Mouse (Mus musculus): ENCODE results near the gene Wasl. TPM values are rescaled to one million over a fixed set of nuclear protein-coding genes. Genes with fewer than 3 reads are reported as not detected.
A peak's percentile ranks its signal among the peaks of the same experiment; 100 is the strongest.

The Wasl gene
- polyA plus RNA-seq, 1 experiment from 2014 or later = 59.8 TPM

DNA sequence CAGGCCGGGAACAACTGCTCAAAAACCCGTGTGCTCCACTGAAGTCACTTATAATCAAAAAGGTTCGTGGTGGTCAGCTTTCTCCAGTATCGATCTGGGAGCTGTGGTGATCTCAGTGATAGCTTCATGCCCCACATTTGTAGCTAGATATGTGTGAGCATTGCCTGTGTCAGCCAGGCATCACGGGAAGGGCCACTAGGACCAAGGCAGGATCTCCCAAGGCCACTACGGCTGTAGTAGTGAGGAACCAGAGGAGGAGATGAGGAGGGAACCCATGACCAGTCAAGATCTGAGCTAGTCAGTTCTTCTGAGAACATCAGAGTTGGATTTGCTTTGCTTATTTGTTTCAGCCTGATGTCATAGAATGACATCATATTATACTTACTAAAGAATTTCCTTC, 65.6 kb downstream of the Wasl start:
- H3K4me2 ChIP-seq (replicated peaks; ENCODE audit: low read depth, low read length) = no peak overlapping the region
- no peak overlapping the region for H3K27ac ChIP-seq (ENCODE audit: low read length)
- no peaks in the 10 kb centered on the region for H3K27me3 ChIP-seq (ENCODE audit: control insufficient read depth, insufficient read depth, low read length)
- H3K9me3 ChIP-seq (ENCODE audit: control insufficient read depth, low read depth, low read length) = no peaks in the 10 kb centered on the region
- H3K36me3 ChIP-seq (ENCODE audit: control insufficient read depth, insufficient read depth, low read length) = no peaks in the 10 kb centered on the region
- no peak overlapping the region for H3K4me3 ChIP-seq (ENCODE audit: low read depth, low read length)
- ATAC-seq (ENCODE audit: insufficient number of reproducible peaks, insufficient read depth, low FRiP score, low read depth) = no peak
- H3K9ac ChIP-seq (replicated peaks; ENCODE audit: low read depth, low read length) = no peak overlapping the region
- no peaks in the 10 kb centered on the region for H3K4me1 ChIP-seq (ENCODE audit: control insufficient read depth, insufficient read depth, low read length)
- WGBS = 91% methylated on average over 6 of the region's 6 CpGs

DNA sequence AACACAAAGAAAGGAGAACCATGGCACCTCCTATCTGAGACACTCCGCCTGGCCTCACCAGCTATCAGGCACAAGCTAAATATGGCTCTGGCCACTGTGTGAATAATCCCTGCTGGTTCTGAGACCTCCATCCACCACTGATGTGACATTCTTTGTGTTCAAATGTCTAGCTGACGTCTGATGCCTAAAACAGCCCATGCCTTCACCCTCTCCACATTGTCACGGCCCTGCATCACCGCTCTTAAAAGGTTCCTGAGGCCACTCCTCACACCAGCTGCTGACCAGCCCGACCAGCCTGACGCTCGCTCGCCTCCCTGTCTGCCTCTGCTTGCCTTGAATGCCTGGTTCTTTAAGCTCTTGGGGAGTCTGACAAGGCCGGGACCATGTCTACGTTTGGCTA, 67.3 kb downstream of the Wasl start, which contains the start of gene Lmod2:
Lmod2 (plus strand) TSS at position 263 of the 400 bp plus-strand sequence.
- no peak within 1 kb of the TSS for H3K27ac ChIP-seq (ENCODE audit: low read length)
- H3K27me3 ChIP-seq (ENCODE audit: control insufficient read depth, insufficient read depth, low read length) = no peaks in the 10 kb centered on the region
- no peak for ATAC-seq (ENCODE audit: insufficient number of reproducible peaks, insufficient read depth, low FRiP score, low read depth)
- no peaks in the 10 kb centered on the region for H3K9me3 ChIP-seq (ENCODE audit: control insufficient read depth, low read depth, low read length)
- H3K9ac ChIP-seq (replicated peaks; ENCODE audit: low read depth, low read length) = no peak within 1 kb of the TSS
- H3K4me1 ChIP-seq (ENCODE audit: control insufficient read depth, insufficient read depth, low read length) = no peaks in the 10 kb centered on the region
- H3K4me3 ChIP-seq (ENCODE audit: low read depth, low read length) = no peak within 1 kb of the TSS
- 73% methylated on average over 10 of the region's 10 CpGs for WGBS
- H3K36me3 ChIP-seq (ENCODE audit: control insufficient read depth, insufficient read depth, low read length) = no peaks in the 10 kb centered on the region
- H3K4me2 ChIP-seq (replicated peaks; ENCODE audit: low read depth, low read length) = no peak within 1 kb of the TSS

DNA sequence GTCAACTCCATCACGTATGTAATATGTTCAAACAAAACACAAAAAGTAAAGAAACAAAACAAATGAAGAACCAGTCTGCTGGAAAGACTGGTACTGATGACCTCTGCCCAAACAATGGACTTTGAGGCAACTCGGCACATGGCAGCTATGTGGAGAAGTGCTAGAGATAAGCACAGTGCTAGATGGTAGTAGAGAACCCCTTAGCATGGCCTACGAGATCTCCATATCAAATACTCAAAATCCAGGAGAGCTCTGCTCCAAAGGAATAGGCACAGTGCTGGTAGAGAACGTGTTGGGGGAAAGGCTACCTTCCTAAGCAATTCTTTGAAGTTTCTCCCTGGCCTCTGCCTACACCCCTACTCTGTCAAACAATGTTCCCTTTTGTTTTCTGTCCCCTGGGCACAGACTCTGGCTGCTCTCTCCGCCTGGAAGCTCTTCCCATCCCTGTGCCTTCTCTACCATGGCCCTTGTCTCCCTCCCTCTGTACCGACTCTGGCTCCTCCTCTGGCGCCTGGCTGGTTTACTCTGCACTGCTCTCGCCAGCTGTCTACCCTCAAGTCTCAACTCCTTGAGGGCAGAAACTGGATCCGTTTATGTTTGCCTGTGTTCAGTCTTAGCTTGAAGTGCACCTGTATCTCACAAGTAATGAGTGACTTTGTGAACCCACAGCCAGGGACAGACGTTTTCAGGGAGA, 73.1 kb downstream of the Wasl start:
- H3K27ac ChIP-seq (ENCODE audit: low read length) = no peak overlapping the region
- H3K9ac ChIP-seq (replicated peaks; ENCODE audit: low read depth, low read length) = no peak overlapping the region
- peak; percentile 23; the same call in 1 of the 2 replicates for ATAC-seq (ENCODE audit: insufficient number of reproducible peaks, insufficient read depth, low FRiP score, low read depth)
- no peaks in the 10 kb centered on the region for H3K27me3 ChIP-seq (ENCODE audit: control insufficient read depth, insufficient read depth, low read length)
- no peaks in the 10 kb centered on the region for H3K4me1 ChIP-seq (ENCODE audit: control insufficient read depth, insufficient read depth, low read length)
- H3K9me3 ChIP-seq (ENCODE audit: control insufficient read depth, low read depth, low read length) = no peaks in the 10 kb centered on the region
- H3K36me3 ChIP-seq (ENCODE audit: control insufficient read depth, insufficient read depth, low read length) = no peaks in the 10 kb centered on the region
- H3K4me3 ChIP-seq (ENCODE audit: low read depth, low read length) = no peak overlapping the region
- WGBS = 37% methylated on average over 10 of the region's 10 CpGs
- no peak overlapping the region for H3K4me2 ChIP-seq (replicated peaks; ENCODE audit: low read depth, low read length)

DNA sequence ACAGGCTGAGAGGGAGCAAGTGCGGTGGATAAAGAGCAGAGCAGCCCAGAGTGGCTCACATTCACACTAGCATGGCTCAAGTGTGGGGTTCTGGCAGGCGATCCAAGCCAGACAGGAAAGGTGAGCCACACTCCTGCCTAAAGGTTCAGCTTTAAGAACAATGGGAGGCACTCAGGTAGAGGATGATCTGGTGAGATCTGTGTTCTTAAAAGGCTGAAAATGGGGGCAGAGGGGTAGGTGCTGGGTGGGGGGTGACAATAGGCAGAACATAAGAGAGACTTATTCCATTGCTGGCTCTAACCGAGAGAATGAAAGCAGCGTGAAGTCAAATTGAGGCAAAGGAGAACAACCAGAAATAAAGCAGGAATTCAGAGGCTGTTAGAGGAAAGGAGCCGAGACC, 74.5 kb downstream of the Wasl start:
- WGBS = 81% methylated on average over 5 of the region's 5 CpGs
- Histone ChIP-seq H3K36me3 (ENCODE audit: control insufficient read depth, insufficient read depth, low read length) (no peaks in the 10 kb centered on the region), H3K4me1 (ENCODE audit: control insufficient read depth, insufficient read depth, low read length) (0 out of 2 replicates have a peak, but pooled peaks cover 5% of the 10 kb centered on the region), H3K27me3 (ENCODE audit: control insufficient read depth, insufficient read depth, low read length) (no peaks in the 10 kb centered on the region), H3K4me2 (replicated peaks; ENCODE audit: low read depth, low read length) (no peak overlapping the region), H3K27ac (ENCODE audit: low read length) (no peak overlapping the region), H3K9ac (replicated peaks; ENCODE audit: low read depth, low read length) (no peak overlapping the region), H3K9me3 (ENCODE audit: control insufficient read depth, low read depth, low read length) (no peaks in the 10 kb centered on the region), H3K4me3 (ENCODE audit: low read depth, low read length) (no peak overlapping the region)
- ATAC-seq (ENCODE audit: insufficient number of reproducible peaks, insufficient read depth, low FRiP score, low read depth) = no peak

DNA sequence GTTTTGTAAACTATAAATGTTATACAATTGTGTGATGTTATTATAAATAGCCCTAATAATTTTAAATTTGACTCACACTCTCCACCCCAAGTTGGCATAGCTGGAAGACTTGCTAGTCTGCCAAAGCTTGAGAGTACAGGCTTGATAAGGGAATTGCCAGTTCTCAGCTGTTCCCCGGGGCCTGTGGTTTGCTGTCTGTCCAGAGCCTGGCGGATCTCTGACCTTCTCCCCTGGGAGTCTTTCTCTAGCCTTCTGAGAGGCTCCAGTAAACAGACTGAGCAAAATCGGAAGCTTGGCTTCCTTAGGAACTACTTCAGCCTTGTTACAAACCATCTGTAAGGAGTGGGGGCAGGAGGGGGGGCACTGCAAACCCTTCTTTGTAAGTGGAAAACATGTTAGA, 77.9 kb downstream of the Wasl start:
- Histone ChIP-seq H3K9ac (replicated peaks; ENCODE audit: low read depth, low read length) (no peak overlapping the region), H3K27ac (ENCODE audit: low read length) (no peak overlapping the region), H3K4me3 (ENCODE audit: low read depth, low read length) (no peak overlapping the region), H3K9me3 (ENCODE audit: control insufficient read depth, low read depth, low read length) (no peaks in the 10 kb centered on the region), H3K4me1 (ENCODE audit: control insufficient read depth, insufficient read depth, low read length) (0 out of 2 replicates have a peak, but pooled peaks cover 5% of the 10 kb centered on the region), H3K36me3 (ENCODE audit: control insufficient read depth, insufficient read depth, low read length) (no peaks in the 10 kb centered on the region), H3K27me3 (ENCODE audit: control insufficient read depth, insufficient read depth, low read length) (no peaks in the 10 kb centered on the region), H3K4me2 (replicated peaks; ENCODE audit: low read depth, low read length) (no peak overlapping the region)
- no peak for ATAC-seq (ENCODE audit: insufficient number of reproducible peaks, insufficient read depth, low FRiP score, low read depth)
- 14% methylated on average over 3 of the region's 3 CpGs for WGBS

DNA sequence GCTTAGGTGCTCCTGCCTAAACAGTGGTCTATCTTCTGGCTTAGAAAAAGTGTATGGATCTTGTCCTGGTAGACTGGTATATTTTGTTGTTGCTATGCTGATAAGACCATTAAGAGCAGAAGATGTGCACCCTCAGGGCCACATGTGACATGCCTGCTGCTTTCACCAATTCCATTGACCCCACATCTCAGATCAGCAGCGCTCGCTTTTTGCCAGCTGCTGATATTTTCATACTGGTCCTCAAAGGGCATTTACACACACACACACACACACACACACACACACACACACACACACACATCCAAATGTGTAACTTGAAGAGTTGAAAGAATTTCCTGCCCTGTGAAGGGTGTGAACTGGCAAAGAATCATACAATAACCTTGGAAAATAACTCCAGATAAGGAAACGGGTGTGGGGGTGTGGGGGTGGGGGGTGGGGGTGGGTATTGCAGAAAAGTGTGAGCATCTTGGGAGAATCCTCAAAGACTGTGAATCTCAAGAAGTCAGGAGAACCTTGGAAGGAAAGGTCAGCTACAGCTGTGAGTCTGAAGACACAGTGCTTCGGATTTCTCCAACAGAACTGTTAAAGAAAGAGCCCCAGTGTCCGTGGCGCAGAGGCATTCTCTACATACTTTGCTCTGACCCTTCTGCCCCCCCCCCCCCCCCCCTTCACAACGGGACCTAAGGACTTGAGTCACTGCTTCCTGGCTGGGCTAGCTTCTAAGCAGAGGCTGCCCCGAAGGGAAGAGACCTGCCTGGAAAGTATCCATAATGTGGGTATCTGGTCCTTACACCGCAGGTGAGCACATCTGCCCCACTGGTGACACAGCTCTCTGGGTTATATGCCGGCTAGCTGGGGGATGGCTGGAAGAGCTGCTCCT, 79.1 kb downstream of the Wasl start:
- 25% methylated on average over 10 of the region's 10 CpGs for WGBS
- H3K27ac ChIP-seq (ENCODE audit: low read length) = no peak overlapping the region
- H3K27me3 ChIP-seq (ENCODE audit: control insufficient read depth, insufficient read depth, low read length) = no peaks in the 10 kb centered on the region
- 0 out of 2 replicates have a peak, but pooled peaks cover 5% of the 10 kb centered on the region for H3K4me1 ChIP-seq (ENCODE audit: control insufficient read depth, insufficient read depth, low read length)
- no peak; the same call in 1 of the 2 replicates for ATAC-seq (ENCODE audit: insufficient number of reproducible peaks, insufficient read depth, low FRiP score, low read depth)
- H3K9ac ChIP-seq (replicated peaks; ENCODE audit: low read depth, low read length) = no peak overlapping the region
- H3K4me3 ChIP-seq (ENCODE audit: low read depth, low read length) = no peak overlapping the region
- no peaks in the 10 kb centered on the region for H3K36me3 ChIP-seq (ENCODE audit: control insufficient read depth, insufficient read depth, low read length)
- H3K4me2 ChIP-seq (replicated peaks; ENCODE audit: low read depth, low read length) = no peak overlapping the region
- no peaks in the 10 kb centered on the region for H3K9me3 ChIP-seq (ENCODE audit: control insufficient read depth, low read depth, low read length)

DNA sequence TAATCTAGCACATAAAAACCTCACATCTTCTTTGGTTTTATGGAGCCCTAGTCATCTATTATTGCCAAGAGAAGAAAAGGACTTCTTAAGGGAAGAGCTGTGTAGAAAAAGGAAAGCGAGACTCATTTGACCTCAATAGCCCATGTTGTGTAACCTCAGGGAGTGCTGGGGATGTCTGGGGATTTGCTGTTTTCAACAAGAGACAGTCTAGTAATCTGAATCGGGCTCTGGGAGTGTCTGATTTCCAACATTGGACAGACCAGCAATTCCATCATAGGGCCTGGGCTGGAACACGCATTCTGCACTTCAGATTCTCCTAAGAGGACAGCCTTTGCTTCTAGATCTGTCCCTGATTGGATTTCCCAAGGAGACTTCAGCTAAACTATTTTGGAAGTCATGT, 81.4 kb downstream of the Wasl start:
- 0 out of 2 replicates have a peak, but pooled peaks cover 5% of the 10 kb centered on the region for H3K4me1 ChIP-seq (ENCODE audit: control insufficient read depth, insufficient read depth, low read length)
- no peak overlapping the region for H3K9ac ChIP-seq (replicated peaks; ENCODE audit: low read depth, low read length)
- H3K36me3 ChIP-seq (ENCODE audit: control insufficient read depth, insufficient read depth, low read length) = no peaks in the 10 kb centered on the region
- no peak overlapping the region for H3K4me2 ChIP-seq (replicated peaks; ENCODE audit: low read depth, low read length)
- no peaks in the 10 kb centered on the region for H3K27me3 ChIP-seq (ENCODE audit: control insufficient read depth, insufficient read depth, low read length)
- H3K4me3 ChIP-seq (ENCODE audit: low read depth, low read length) = no peak overlapping the region
- 69% methylated on average over 3 of the region's 3 CpGs for WGBS
- no peak for ATAC-seq (ENCODE audit: insufficient number of reproducible peaks, insufficient read depth, low FRiP score, low read depth)
- H3K9me3 ChIP-seq (ENCODE audit: control insufficient read depth, low read depth, low read length) = no peaks in the 10 kb centered on the region
- H3K27ac ChIP-seq (ENCODE audit: low read length) = no peak overlapping the region

DNA sequence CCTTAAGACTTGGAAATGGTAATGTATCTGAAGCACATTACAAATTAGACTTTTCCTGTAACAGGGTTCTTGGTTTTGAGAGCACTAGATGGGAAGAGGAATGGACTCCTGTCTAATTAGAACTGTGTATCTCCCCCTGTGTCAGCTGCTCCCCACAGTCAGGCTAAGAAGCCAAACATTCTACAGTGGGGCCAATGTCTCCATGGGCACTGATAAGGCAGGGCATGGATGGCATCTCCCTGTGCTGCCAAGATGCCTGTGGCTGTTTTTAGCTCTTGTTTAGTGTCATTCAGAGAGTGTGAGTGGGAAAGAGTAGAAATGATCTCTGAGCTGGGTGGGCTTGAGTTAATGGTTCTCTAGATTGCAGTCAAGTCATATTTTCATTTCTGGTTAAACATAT, 91.5 kb downstream of the Wasl start:
- Histone ChIP-seq H3K36me3 (ENCODE audit: control insufficient read depth, insufficient read depth, low read length) (no peaks in the 10 kb centered on the region), H3K4me1 (ENCODE audit: control insufficient read depth, insufficient read depth, low read length) (no peaks in the 10 kb centered on the region), H3K9me3 (ENCODE audit: control insufficient read depth, low read depth, low read length) (0 out of 2 replicates have a peak, but pooled peaks cover 3% of the 10 kb centered on the region), H3K27me3 (ENCODE audit: control insufficient read depth, insufficient read depth, low read length) (no peaks in the 10 kb centered on the region), H3K27ac (ENCODE audit: low read length) (no peak overlapping the region), H3K4me3 (ENCODE audit: low read depth, low read length) (no peak overlapping the region), H3K9ac (replicated peaks; ENCODE audit: low read depth, low read length) (no peak overlapping the region), H3K4me2 (replicated peaks; ENCODE audit: low read depth, low read length) (no peak overlapping the region)
- ATAC-seq (ENCODE audit: insufficient number of reproducible peaks, insufficient read depth, low FRiP score, low read depth) = no peak
